Mouse (Mus musculus) megakaryocyte, embryonic 14.5 days (primary cell): ENCODE data around the gene Eif4a3. TPM values are rescaled to one million over a fixed set of nuclear protein-coding genes. Genes with fewer than 3 reads are reported as not detected.
"Not testable (repeated sequence)": the region's sequence is repeated elsewhere in the genome, so short reads cannot be mapped to it uniquely, and the experiment has no call there.

Experiments used
- H3K27me3 ChIP-seq: replicated peaks from 2 replicates; pipeline ENCODE3; 2012; ENCODE audit warnings: inconsistent platforms
- H3K36me3 ChIP-seq: replicated peaks from 2 replicates; pipeline ENCODE3; 2012; ENCODE audit warnings: low read length, inconsistent platforms, mixed read lengths
- H3K4me1 ChIP-seq: 2 replicates; pipeline ENCODE4 v1.6.1; 2012; ENCODE audit warnings: inconsistent platforms
- H3K4me3 ChIP-seq: replicated peaks from 2 replicates; pipeline ENCODE3; 2012; ENCODE audit warnings: moderate library complexity, mild to moderate bottlenecking, inconsistent platforms
- H3K9me3 ChIP-seq: 2 replicates; pipeline ENCODE4 v1.6.1; 2012; ENCODE audit warnings: inconsistent platforms
- FLI1 ChIP-seq: IDR thresholded peaks from 2 replicates; pipeline ENCODE4 v1.6.1; 2012; ENCODE audit warnings: low read length, inconsistent platforms, mixed read lengths
- GATA1 ChIP-seq: IDR thresholded peaks from 3 replicates; pipeline ENCODE4 v1.6.1; 2012; ENCODE audit warnings: mixed read lengths, low read length, inconsistent platforms, borderline replicate concordance
- polyA plus RNA-seq: library from polyadenylated mRNA; stranded (reverse); fragments of >175 nt; gene quantifications from 2 replicates; pipeline ENCODE4 v1.2.3, GENCODE M21; 2012; ENCODE audit warnings: low replicate concordance; ENCODE audit not compliant: insufficient read depth

The Eif4a3 gene
- polyA plus RNA-seq, 1 experiment = 111 TPM

- Histone ChIP-seq H3K4me1 (peaks cover 26% of the 10 kb centered on the region), H3K4me3 (peak overlapping the region; percentile 85), H3K36me3 (no peaks in the 10 kb centered on the region), H3K27me3 (peaks cover 43% of the 10 kb centered on the region), H3K9me3 (no peaks in the 10 kb centered on the region)
- TF ChIP-seq GATA1 (no peak), FLI1 (no peak)
Observed at GRCm38 (mm10) chr11:119252854-119253541, 46.9 kb downstream of the Eif4a3 start.

GRCm38 (mm10) chr11:119250998-119251397 is 48.9 kb downstream of the Eif4a3 start:
- Histone ChIP-seq H3K4me1 (peaks cover 22% of the 10 kb centered on the region), H3K4me3 (no peak overlapping the region), H3K9me3 (no peaks in the 10 kb centered on the region), H3K36me3 (no peaks in the 10 kb centered on the region), H3K27me3 (peaks cover 44% of the 10 kb centered on the region)
- TF ChIP-seq GATA1 (no peak), FLI1 (no peak)

GRCm38 (mm10) chr11:119249011-119249410 is 50.9 kb downstream of the Eif4a3 start:
- H3K4me3 ChIP-seq = no peak overlapping the region
- H3K36me3 ChIP-seq = no peaks in the 10 kb centered on the region
- no peak for TF ChIP-seq FLI1
- TF ChIP-seq GATA1 = no peak
- H3K27me3 ChIP-seq = peaks cover 46% of the 10 kb centered on the region
- peaks cover 22% of the 10 kb centered on the region for H3K4me1 ChIP-seq
- peaks cover 3% of the 10 kb centered on the region; the same call in 1 of the 2 replicates for H3K9me3 ChIP-seq

DNA sequence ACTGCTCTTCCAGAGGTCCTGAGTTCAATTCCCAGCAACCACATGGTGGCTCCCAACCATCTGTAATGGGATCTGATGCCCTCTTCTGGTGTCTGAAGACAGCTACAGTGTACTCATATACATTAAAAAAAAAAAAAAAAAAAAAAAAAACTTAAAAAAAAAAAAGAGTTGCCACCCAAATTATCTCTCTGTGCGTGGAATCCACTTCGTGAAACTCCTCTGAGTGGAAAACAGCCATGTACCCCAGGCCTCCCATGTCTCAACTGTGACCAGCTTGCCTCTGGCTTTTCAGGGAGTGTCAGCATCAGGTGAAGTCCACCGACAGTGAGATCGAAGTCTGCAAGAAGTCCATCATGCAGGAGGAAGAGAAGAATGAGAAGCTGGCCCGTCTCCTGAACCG is 54.3 kb downstream of the Eif4a3 start:
- H3K27me3 ChIP-seq = peaks cover 40% of the 10 kb centered on the region
- not testable (repeated sequence) for H3K4me3 ChIP-seq, H3K4me1 ChIP-seq, H3K36me3 ChIP-seq, H3K9me3 ChIP-seq

DNA sequence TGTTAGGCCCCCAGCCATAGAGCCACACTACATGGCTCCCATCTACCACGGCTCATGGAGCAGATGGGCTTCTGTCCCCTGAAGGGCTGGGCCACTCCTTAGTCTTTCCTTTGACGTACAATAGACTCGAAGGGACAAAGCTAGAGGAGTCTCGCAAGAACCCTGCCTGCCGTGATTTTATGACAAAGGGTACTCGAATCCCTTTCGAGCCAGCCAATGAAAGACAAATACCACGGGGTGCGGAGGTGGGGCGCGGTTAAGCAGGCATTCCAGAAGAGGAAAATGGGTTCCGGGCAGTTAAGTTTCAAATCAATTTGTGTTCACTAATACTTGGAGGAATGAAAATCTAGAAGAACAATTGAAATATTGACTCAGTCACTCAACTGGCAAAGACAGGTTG is 60.4 kb downstream of the Eif4a3 start:
- Histone ChIP-seq H3K36me3 (no peaks in the 10 kb centered on the region), H3K4me3 (no peak overlapping the region), H3K27me3 (peaks cover 55% of the 10 kb centered on the region), H3K4me1 (peaks cover 24% of the 10 kb centered on the region), H3K9me3 (peaks cover 17% of the 10 kb centered on the region)
- TF ChIP-seq GATA1 = no peak
- TF ChIP-seq FLI1 = no peak

Other genes with a start within 250 kb of the Eif4a3 start
- gene Cbx4, start 213.9 kb downstream of the Eif4a3 start, polyA plus RNA-seq = 49.2 and 111 TPM in 2 replicates
- 0.85 TPM in 1 of 2 replicates, not detected in the other for gene Tbc1d16, start 71.6 kb downstream of the Eif4a3 start, polyA plus RNA-seq
- gene Ccdc40, start 71.5 kb downstream of the Eif4a3 start, polyA plus RNA-seq = 1.7 and 4.3 TPM in 2 replicates
- 44.2 and 58.6 TPM in 2 replicates for gene Gaa, start 32.2 kb downstream of the Eif4a3 start, polyA plus RNA-seq
- gene Card14, start 7.7 kb upstream of the Eif4a3 start, polyA plus RNA-seq = not detected in 2 replicates
- gene Sgsh, start 55.4 kb upstream of the Eif4a3 start, polyA plus RNA-seq = 3.4 TPM in 1 of 2 replicates, not detected in the other
- 1.5 and 2.0 TPM in 2 replicates for gene Slc26a11, start 55.5 kb upstream of the Eif4a3 start, polyA plus RNA-seq
- gene Rnf213, start 93.0 kb upstream of the Eif4a3 start, polyA plus RNA-seq = 1.2 TPM in 1 of 2 replicates, not detected in the other
- gene Endov, start 191.3 kb upstream of the Eif4a3 start, polyA plus RNA-seq = 8.7 and 10.0 TPM in 2 replicates
- 0.62 TPM in 1 of 2 replicates, not detected in the other for gene Nptx1, start 247.7 kb upstream of the Eif4a3 start, polyA plus RNA-seq